Mouse (Mus musculus): ENCODE data around the gene Syt15.

Syt15 gene

DNA sequence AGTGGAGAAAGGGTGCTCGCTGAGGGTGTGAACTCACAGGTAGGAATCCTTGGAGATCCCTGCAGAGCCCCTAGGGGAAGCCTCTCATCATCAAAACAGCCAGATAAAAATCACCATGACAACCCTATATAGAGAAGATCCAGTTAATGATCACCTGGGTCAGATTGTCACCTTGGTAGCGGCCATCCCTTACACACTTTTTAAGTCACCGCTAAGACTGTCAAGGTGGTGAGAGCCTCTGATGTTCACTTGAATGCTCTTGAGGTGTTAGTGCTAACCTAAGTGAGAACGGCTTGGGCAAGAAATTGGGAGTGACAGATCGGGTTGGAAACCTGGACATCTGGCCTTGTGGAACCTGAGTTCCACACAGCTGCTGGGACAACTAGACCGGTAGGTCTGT is at the start of gene Syt15:
Gene Syt15, plus strand, starts transcription at position 301 of the 400 bp plus-strand sequence.
- no peak for DNase-seq (ENCODE audit: low read depth, low spot score)

DNA sequence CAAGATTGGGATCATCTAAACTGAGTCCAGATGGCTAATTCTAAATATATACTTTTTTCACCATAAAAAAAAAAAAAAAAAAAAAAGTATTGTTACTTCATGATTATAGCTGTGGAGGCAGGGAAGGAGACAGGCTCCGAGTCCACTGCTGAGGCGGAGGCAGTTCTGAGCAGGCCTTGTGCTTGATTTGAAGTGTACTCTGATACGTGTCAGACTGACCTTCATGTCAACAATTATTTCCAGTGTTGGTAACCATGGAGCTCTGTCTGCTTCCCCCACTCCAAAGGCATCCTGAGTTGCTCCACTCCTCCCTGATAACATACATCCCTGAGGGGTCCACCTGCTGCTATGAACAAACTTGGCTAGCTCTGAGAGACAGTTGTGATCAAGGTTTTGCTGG is 48.3 kb upstream of the Syt15 start:
- no peak for DNase-seq (ENCODE audit: low read depth, low spot score)

DNA sequence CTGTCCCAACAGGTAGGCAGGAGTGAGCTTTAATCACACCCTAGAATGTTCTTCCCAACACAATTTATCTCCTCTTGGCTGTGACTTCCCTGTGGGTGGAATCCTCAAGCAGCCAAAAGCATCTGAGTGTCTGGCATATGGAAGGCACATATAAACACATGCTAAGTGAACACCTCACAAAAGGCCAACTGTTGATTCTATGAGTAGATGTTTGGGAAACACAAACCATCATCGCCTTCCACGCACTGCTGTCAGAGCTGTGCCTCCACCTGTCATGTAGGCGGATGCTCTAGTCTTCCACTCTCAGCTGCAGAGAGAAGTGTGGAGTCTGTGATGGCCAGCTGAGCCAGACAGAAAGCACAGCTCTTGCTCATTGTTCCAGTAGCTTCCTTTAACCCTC is 40.0 kb upstream of the Syt15 start:
- DNase-seq (ENCODE audit: low read depth, low spot score) = no peak

DNA sequence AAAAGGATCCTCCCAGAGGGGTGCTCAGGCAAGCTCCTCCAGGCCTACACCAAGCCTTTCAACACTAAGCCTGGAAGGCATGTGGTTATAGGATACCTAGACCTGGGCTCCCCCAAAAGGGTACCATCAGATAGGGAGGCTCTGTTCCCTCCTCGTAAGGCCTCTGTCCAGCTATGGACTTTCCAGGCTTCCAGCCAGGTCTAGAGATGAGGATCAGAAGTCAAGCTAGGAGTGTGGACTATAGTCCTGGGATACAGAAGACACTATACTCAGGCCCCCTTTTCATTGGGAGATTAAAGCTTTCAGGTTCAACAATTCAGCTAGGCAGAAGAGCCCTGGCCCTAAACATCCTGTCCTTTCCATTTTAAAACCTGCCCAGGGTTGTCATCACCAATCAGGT is 36.3 kb upstream of the Syt15 start:
- no peak for DNase-seq (ENCODE audit: low read depth, low spot score)

DNA sequence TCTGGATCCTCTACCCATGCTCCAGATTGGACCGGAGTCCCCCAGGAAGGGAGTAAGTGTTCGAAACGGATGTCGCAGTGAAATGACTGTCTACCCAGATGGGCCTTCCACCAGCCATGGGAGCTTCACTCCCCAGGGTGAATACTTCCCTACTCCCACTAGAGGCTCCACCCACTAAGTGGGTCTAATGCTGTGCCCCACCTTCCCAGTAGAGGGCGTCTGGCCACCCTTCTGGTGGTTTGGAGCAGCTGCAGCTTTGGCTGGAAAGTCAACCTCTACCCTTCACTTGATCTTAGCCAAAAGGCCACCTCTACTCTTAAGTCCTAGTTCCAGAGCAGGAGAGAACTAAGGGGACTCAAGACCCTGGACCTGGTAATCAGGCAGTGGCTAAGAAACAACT is 30.8 kb upstream of the Syt15 start:
- peak; percentile 26 for DNase-seq (ENCODE audit: low read depth, low spot score)

DNA sequence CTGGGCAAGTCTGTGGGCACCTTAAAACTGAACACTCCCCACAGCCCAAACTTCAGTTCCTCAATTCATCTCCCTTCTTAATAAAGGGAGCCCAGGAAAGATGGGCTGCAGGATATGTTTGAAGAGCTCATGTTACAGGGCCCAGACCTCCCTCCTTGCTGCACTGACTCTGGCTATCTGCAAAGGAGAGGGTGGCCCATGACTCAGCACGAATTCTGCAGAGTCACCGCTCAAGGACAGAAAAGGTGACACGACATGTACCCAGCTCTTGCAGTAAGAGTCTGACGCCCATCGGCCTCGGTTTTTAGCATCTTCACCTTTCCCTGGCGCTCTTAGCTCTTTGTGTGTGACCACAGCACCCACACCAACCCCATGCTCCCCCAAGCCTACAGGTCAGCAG is 29.0 kb upstream of the Syt15 start:
- DNase-seq (ENCODE audit: low read depth, low spot score) = no peak

DNA sequence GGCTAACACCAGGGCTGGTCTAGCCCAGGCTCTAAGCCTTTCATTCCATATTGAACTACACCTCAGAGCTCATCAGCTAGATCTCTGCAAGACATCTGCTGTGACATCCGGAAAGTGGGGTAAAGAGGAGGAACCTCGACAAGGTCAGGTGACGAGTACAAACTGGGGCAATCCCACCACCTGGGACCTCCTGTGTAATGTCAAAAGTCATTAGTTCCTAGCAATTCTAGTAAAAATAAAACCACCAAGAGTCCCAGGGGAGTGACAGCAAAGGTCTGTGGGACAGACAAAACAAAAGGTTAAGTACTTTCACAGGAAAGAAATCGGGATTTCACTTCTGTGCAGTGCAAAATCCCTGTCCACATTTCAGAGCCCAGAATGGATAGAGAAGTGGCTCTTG is 25.5 kb upstream of the Syt15 start:
- DNase-seq (ENCODE audit: low read depth, low spot score) = no peak

DNA sequence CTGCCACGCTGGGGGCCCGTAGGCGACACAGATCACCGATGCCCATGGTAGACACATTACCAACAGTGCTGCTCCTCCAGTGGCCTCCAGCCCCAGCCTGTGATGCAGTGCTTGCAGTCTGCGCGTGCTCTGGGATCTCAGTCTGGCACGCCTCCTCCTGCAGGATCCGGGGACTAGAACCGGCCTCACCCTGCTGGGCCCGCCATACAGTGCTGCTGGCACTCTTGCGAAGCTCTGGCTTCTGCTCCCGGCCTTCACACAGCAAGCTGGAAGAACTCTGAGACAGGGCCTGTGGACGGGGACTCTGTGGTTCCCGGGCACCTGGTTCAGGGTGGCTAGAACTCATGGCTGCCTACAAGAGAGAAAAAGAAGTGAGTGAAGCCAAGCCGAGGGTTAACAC is 23.9 kb upstream of the Syt15 start:
- DNase-seq (ENCODE audit: low read depth, low spot score) = no peak

DNA sequence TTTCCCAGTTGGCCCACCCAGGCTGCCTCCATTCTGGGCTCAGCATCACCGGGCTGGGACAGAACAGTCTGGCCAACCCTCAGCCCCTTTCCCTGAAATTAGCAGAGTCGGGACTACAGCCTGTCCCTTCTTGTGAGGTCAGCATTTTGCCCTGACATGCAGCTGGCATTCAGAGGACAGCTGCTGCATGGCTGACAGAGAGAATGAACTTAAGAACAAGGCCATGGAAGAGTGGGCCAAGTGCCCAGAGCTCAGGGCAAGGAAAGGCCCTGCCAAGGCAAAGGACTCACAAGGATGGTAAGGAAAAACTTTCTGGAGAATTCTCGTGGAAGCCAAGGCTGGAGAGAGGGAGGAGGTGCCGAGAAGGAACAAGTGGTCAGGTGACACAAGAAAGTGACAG is 22.7 kb upstream of the Syt15 start:
- no peak for DNase-seq (ENCODE audit: low read depth, low spot score)

DNA sequence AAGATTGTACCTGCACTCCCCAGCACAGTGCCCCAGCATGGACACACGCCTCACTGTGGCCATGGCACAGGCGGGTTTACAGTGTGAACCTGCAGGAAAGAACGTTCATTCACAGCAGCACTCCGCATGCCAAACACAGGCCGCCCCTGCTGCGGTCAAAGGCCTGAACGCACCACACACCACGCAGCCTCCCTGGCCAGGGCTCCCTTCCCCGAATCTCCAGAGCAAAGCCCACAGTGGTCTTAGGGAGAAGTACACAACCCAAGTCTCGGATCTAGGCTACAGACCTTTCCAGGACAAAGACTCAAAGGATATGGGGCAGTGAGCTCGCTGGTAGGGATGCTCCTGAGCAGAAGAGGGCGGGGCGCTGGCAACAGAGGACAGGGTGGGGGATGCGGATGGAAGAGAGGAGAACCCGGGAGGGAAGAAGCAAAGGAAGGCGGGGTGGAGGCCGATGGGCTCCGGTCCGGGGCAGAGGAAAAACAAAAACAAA is 18.6 kb upstream of the Syt15 start:
- DNase-seq (ENCODE audit: low read depth, low spot score) = no peak

DNA sequence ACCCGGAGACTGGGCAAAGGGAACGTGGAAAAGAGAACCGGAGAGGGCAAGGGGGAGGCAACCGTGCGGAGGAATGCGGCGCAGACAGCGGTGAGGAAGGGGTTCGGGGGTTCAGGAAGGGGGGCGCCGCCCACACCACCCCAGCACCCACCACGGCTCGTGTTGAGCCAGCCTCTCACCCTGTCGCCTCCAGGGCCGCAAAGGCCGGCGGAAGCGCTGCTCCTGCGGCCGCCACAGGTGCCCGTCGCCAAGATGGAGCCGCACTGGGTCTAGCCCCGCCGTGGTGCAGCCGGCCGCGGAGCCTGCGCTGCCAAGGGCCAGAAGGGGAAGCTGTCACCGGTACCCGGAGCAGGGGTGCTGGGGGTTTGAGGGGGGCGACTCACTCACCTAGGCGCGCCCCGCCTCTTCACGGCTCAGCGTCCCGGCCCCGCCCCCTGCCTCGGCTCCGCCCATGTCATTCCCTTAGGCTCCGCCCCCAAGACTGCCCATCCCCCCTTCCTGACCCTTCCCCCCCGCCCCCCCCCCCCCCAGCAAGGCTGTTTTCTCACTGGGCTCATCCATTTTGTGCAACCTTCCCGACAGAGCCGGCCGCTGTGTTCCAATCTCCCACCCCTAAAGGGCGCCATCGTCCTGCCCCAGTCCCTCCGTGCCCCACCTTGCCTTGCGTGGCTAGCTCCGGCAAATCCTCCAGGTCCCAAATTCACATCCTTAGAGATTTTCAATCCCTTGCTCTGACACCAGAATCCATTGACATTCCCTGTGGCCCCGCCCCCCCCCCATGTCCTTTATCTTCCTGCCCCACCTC is 18.0 kb upstream of the Syt15 start, which contains the start of gene Gprin2:
Gene Gprin2, minus strand, starts transcription at position 423 of the 805 bp plus-strand sequence.
- DNase-seq (ENCODE audit: low read depth, low spot score) = no peak

DNA sequence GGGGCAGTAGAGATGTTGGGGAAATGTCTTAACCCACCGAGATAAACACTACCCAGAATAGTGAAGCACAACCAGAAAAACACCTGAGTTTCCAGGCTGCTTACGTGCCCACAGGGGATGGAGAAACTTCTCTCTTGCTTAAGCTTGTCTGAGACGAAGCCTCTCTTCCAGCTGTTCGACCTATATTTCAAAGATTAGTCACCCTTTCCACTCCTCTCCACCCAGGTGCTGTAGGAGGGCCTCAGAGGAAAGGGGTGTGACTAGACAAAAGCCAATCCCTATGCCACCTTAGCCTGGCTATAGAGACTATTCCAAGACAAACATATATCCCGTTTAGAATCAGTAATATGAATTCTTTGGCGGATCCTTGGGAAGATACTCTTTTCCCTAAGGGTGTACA is 11.4 kb upstream of the Syt15 start:
- DNase-seq (ENCODE audit: low read depth, low spot score) = no peak

DNA sequence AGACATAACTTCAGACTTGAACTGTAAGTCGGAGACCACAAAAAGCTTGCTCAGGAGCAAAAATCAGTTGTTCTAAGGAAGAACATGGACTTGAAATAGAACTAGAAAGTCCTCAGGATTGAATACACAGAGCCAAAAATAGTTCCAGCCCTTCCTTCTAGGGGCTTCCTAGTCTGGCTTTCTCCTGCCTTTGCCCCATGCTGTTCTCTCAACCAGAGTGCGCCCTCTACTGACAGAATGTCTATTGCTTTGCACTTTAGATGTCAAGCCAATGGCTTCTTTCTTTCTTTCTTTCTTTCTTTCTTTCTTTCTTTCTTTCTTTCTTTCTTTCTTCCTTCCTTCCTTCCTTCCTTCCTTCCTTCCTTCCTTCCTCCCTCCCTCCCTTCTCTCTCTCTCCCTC is 10.7 kb upstream of the Syt15 start:
- DNase-seq (ENCODE audit: low read depth, low spot score) = no peak

DNA sequence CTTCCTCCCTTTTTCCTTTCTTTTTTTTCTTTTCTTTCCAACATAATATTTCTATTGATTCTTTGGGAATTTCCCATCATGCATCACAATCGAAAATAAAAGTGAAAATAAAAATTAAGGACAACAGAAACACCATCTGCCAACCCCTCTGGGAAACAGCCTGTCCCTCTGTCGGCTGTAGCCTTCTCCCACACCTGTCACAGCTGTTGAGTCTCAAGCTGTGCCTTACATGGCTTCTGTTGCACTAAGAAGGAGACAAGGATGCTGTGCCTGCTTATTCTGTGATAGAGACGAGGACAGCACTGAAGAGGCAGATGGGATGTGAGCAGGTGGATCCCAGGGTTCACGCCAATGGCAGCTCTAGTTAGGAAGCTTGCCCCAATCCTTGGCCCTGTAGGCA is 10.3 kb upstream of the Syt15 start:
- no peak for DNase-seq (ENCODE audit: low read depth, low spot score)

DNA sequence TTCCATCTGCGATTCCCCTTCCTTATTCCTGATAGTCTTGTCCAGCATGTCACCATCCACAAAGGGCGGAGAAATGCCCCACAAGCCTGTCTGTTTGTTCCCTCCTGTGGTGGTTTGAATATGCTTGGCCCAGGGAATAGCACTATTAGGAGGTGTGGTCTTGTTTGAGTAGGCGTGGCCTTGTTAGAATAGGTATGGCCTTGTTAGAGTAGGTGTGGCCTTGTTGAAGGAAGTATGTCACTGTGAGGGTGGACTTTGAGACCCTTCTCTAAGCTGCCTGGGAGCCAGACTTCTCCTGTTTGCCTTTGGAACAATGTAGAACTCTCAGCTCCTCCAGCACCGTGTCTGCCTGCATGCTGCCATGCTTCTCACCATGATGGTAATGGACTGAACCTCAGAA is 9.5 kb upstream of the Syt15 start:
- no peak for DNase-seq (ENCODE audit: low read depth, low spot score)

DNA sequence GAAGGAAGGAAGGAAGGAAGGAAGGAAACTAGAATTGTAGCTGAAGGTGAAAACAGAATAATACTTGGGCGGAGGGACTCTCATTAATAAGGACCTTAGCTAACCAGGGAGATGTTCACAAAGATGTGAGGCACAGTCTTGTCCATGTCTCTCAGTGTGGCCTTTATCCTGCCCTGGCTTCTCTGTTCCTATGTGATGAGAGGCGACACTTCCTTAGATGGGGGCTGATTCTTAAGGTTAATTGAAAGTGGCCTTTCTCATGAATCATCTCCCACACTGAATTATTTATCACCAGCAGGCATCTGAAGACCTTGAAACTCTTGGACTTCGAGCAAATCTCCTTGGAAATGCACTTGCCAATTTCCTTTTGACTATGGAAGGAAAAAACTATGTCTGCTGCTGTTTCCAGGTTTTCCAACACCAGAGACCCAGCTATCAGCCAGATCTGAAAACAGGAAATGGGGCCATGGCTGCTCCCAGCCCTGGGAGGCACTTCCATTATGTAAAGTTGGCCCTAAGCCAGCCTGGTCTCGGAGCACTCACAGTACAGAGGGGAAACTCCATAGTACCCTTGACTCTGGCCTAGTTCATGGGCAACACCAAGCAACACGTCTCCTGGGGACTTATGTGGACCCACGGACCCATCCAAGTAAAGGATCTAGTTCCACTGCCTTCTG is 3.8 kb upstream of the Syt15 start:
- no peak for DNase-seq (ENCODE audit: low read depth, low spot score)

DNA sequence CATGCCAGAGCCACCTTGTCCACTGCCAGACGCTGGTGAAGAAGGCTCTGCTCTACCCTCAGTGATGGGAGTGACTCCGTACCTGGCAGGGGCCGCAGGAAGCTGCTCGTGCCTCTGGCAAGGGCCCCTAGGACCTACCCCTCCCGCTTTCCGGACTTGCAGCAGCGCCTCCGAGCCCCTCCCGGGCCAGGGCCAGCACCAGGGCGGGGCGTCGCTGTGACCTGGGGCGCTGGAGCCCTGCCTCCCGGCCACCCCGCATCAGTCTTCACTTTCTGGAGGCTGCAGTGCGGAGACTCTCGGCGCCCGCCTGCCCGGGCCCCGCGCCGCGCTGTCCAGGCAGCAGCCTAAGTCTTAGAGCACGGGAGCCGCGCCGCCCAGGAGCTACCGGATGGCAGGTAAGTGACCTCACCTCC is 397 bp downstream of the Syt15 start:
- no peak for DNase-seq (ENCODE audit: low read depth, low spot score)

DNA sequence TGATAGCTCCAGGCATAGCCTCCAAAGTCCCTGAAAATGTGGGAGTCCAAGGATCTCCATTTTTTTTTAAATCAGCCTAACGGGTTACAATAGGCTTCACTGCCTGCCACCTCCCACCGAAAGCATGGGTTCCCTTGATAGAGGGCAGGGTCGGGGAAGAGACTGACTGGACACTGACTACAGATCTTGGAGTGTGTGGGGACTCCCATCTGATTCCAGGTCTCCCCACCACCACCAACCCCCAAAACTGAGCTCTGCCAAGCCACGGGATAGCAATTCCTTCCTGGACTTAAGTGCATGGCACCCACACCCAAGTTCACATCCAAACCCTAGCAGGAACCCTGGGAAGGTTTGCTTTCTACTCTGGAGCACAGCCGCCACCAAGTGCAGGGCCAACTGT is 1.0 kb downstream of the Syt15 start:
- DNase-seq (ENCODE audit: low read depth, low spot score) = no peak

DNA sequence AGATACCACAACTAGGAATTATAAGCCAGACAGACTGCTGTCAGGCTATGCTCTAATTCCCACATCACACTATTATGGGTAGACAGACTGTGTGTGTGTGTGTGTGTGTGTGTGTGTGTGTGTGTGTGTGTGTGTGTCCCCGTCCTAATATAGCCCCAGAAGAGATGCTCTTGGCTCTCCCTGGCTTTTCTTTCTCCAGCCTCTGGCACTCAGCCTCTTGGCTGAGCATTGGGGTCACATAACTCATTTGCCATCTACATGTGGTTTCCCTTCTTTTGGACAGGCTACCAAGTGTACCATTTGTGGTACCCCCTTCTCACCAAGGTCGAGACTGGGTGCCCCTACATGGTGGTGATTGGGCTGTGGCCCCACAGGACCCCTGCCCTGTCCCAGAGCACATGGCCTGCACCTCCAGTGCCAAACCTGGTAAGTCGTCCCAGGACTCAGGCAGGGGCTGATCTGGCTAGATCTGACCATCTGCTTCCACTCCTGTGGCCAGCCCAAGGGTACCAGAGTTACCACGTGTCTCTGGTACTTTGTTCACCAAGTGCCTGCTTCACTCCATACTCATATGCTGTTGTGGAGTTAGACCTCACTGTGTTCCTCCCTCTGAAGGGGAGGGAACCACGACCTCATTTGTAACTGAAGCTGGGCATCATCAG is 2.2 kb downstream of the Syt15 start:
- no peak for DNase-seq (ENCODE audit: low read depth, low spot score)

DNA sequence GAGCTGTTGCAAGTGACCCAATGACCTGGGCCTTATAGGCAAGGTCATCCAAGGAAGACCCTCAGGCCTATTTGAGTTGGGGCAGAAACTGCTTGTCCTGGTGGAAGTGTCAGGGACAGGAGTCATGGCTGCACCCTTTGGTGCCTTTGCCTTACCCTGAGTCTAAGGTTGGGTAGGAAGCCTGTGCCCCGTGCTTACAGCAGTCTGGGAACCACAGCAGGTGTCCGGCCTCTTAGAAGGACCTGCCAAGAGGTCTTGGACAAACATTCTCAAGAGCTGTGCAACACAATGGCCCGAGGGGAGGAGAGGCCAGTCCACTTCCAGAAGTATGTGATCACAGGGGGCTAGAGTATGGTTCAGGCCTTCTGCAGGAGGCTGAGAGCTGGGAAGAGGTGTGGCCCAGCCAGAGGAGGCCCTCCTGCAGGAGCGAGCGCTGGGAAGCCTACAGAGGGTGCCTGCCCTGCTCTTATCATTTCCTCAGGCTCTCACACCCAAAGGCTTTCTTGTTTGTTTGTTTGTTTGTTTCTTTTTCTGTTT is 4.0 kb downstream of the Syt15 start:
- no peak for DNase-seq (ENCODE audit: low read depth, low spot score)

DNA sequence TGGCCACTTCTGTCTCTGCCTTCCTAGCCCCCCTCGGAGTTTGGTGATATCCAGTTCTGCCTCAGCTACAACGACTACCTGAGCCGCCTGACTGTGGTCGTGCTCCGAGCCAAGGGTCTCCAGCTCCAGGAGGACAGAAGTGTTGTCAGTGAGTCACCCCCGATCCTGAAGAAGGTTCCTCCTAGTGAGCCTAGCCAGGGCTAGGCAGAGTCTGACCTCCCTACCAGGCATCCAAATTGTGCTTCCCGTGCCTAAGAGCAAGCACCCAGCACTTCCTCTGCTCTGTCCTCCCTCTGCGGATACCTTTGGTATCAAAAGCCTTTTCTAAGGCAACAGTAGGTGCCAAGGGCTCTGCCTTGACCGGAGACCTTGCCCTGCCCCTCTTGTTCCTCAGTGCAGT is 6.6 kb downstream of the Syt15 start:
- no peak for DNase-seq (ENCODE audit: low read depth, low spot score)

DNA sequence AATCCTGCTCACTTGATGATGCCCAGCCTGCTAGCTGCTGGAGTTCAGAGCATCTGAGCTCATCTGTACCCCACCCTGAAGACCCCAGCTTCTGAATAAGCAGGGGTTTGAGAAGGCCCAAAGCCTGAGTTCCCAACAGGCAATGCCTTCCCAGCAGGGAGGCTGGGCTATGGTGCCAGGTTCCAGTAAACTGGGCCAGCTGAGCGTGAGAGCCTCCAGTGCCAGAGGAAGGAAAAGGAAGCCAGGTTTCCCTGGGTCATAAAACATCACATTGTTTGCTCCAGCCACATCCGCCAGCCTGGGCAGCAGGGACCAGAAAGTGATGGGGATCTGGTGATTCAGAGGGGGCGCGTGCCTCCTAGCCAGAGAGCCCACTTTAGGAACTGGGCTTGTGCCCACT is 7.2 kb downstream of the Syt15 start:
- no peak for DNase-seq (ENCODE audit: low read depth, low spot score)

Measured in CD4-positive helper T cell, adult 2 months (primary cell).